ENCODE assay signal across 8 mouse cellular contexts in genomic region chr17:73487792-73488191, GRCm38 (mm10).
DNase-seq lines count a peak whose midpoint lies in the region; ATAC-seq and TF ChIP-seq lines count a peak whose summit lies in the region.

No protein-coding gene starts in this region.

- H3K9ac ChIP-seq in hindbrain, embryonic 16.5 days (ENCODE audit: low read depth, low read length): peak overlapping the region; percentile 41; the same call in 1 of the 2 replicates
- 0 out of 2 replicates have a peak overlapping the region, but pooled peaks have one; percentile 18 for H3K9ac ChIP-seq in neural tube, embryonic 12.5 days

- H3K27ac ChIP-seq in gastrocnemius, adult 2 months: no peak overlapping the region
- peak overlapping the region; percentile 75 for H3K27ac ChIP-seq in hindbrain, embryonic 16.5 days (ENCODE audit: low read depth, low read length)
- H3K27ac ChIP-seq in neural tube, embryonic 12.5 days: no peak overlapping the region

- 13% methylated on average over 13 of the region's 13 CpGs for WGBS in hindbrain, embryonic 16.5 days
- WGBS in neural tube, embryonic 12.5 days: 30% methylated on average over 13 of the region's 13 CpGs

- no peak overlapping the region for H3K4me3 ChIP-seq in gastrocnemius, adult 2 months
- no peak overlapping the region for H3K4me3 ChIP-seq in hindbrain, embryonic 16.5 days (ENCODE audit: low read length)
- no peak overlapping the region for H3K4me3 ChIP-seq in neural tube, embryonic 12.5 days

- peaks cover 9% of the 10 kb centered on the region for H3K4me1 ChIP-seq in hindbrain, embryonic 16.5 days (ENCODE audit: control insufficient read depth, insufficient read depth, low read depth, low read length)
- H3K4me1 ChIP-seq in neural tube, embryonic 12.5 days: no peaks in the 10 kb centered on the region

- DNase-seq in gastrocnemius, postnatal 14 days: peak; percentile 17
- no peak for DNase-seq in gastrocnemius, adult 2 months
- DNase-seq in A20 (ENCODE audit: low read depth, low spot score): peak; percentile 18
- peak; percentile 83 for DNase-seq in embryo, embryonic 10 days (ENCODE audit: low spot score)
- DNase-seq in cerebellum, adult 11 months: no peak
- DNase-seq in thymus, postnatal 0 days (ENCODE audit: low spot score): no peak

- no peak for TF ChIP-seq CTCF in gastrocnemius, adult 2 months (IDR thresholded peaks at IDR 0.05)

- ATAC-seq in hindbrain, embryonic 16.5 days: peak; percentile 63
- ATAC-seq in neural tube, embryonic 12.5 days (ENCODE audit: low FRiP score, low read depth): peak; percentile 19; the same call in 1 of the 2 replicates

- intact Hi-C loops in gastrocnemius, postnatal 14 days (cut with DNase I; ENCODE audit: low total_unique reads): no loop called here
- intact Hi-C loops in gastrocnemius, adult 2 months (cut with DNase I): no loop called here

- peak overlapping the region; percentile 42 for H3K4me2 ChIP-seq in hindbrain, embryonic 16.5 days (ENCODE audit: low read length)
- H3K4me2 ChIP-seq in neural tube, embryonic 12.5 days (replicated peaks): no peak overlapping the region; the same call in 1 of the 2 replicates

- H3K27me3 ChIP-seq in hindbrain, embryonic 16.5 days (replicated peaks; ENCODE audit: control insufficient read depth, insufficient read depth, low read length): no peaks in the 10 kb centered on the region
- H3K27me3 ChIP-seq in neural tube, embryonic 12.5 days (replicated peaks): no peaks in the 10 kb centered on the region

- no peaks in the 10 kb centered on the region for H3K9me3 ChIP-seq in hindbrain, embryonic 16.5 days (ENCODE audit: control insufficient read depth, low read length)
- H3K9me3 ChIP-seq in neural tube, embryonic 12.5 days: no peaks in the 10 kb centered on the region

- no peaks in the 10 kb centered on the region for H3K36me3 ChIP-seq in hindbrain, embryonic 16.5 days (ENCODE audit: control insufficient read depth, insufficient read depth, low read length)
- no peaks in the 10 kb centered on the region for H3K36me3 ChIP-seq in neural tube, embryonic 12.5 days

Comparison
In these comparisons a context has a peak if more than half of its experiments do, and no peak if none do; other contexts are left out.
1. DNase-seq: peak in gastrocnemius, postnatal 14 days (single experiment), A20 (single experiment) and embryo, embryonic 10 days (single experiment); none in gastrocnemius, adult 2 months (single experiment), cerebellum, adult 11 months (single experiment) and thymus, postnatal 0 days (single experiment).